Mouse (Mus musculus) stomach, embryonic 15.5 days (tissue): Measurements from ENCODE around the gene Lpin2. TPM values are rescaled to one million over a fixed set of nuclear protein-coding genes. Genes with fewer than 3 reads are reported as not detected.

Experiments used
- ATAC-seq: fragments of 200-750 bp; cut with Nextera tagmentation; 2 replicates; pipeline ENCODE4 v1.8.0; 2017; ENCODE audit warnings: low read depth, moderate number of reproducible peaks, moderate TSS enrichment; ENCODE audit not compliant: insufficient read depth, low FRiP score
- H3K27ac ChIP-seq: fragments of 300-500 bp; sonication (generic); 2 replicates; pipeline ENCODE4 v1.5.1; 2015; ENCODE audit warnings: mild to moderate bottlenecking, inconsistent platforms
- H3K27me3 ChIP-seq: fragments of 300-500 bp; sonication (generic); replicated peaks from 2 replicates; pipeline ENCODE4 v1.6.1; 2015; ENCODE audit warnings: inconsistent platforms
- H3K36me3 ChIP-seq: fragments of 300-500 bp; sonication (generic); 2 replicates; pipeline ENCODE4 v1.6.1; 2015; ENCODE audit warnings: inconsistent platforms
- H3K4me1 ChIP-seq: fragments of 300-500 bp; sonication (generic); 2 replicates; pipeline ENCODE4 v1.6.1; 2015; ENCODE audit warnings: inconsistent platforms
- H3K4me2 ChIP-seq: fragments of 300-500 bp; sonication (generic); 2 replicates; pipeline ENCODE4 v1.6.1; 2015; ENCODE audit warnings: mild to moderate bottlenecking, inconsistent platforms
- H3K4me3 ChIP-seq: fragments of 300-500 bp; sonication (generic); replicated peaks from 2 replicates; pipeline ENCODE4 v1.5.1; 2015; ENCODE audit warnings: inconsistent platforms
- H3K9ac ChIP-seq: fragments of 300-500 bp; sonication (generic); 2 replicates; pipeline ENCODE4 v1.6.1; 2015; ENCODE audit warnings: inconsistent platforms
- H3K9me3 ChIP-seq: fragments of 300-500 bp; sonication (generic); 2 replicates; pipeline ENCODE4 v1.6.1; 2016; ENCODE audit warnings: inconsistent platforms
- WGBS: fragments of 180-500 bp; shearing (Covaris S2); methylation state at CpG from one replicate; pipeline ENCODE4 v1.1.7; 2015; 5-methylcytosine and 5-hydroxymethylcytosine counted together
- polyA plus RNA-seq: library from polyadenylated mRNA; unstranded; fragments of >200 nt; fragmentation: Nextera tagmentation; extraction: Ambion mirVana; gene quantifications from 2 replicates; pipeline ENCODE4 v1.2.1, GENCODE M21; 2015

Lpin2 gene
- polyA plus RNA-seq, 1 experiment from 2014 or later: 31.5 TPM

GRCm38 (mm10) chr17:71284890-71285289 lies 102.5 kb downstream of the Lpin2 start:
- H3K4me3 ChIP-seq: no peak overlapping the region
- H3K36me3 ChIP-seq: no peaks in the 10 kb centered on the region
- 0 out of 2 replicates have a peak, but pooled peaks cover 6% of the 10 kb centered on the region for H3K4me1 ChIP-seq
- H3K4me2 ChIP-seq: no peak overlapping the region
- 24% methylated on average over 6 of the region's 6 CpGs for WGBS
- no peaks in the 10 kb centered on the region for H3K9me3 ChIP-seq
- no peaks in the 10 kb centered on the region for H3K27me3 ChIP-seq
- ATAC-seq: no peak
- no peak overlapping the region for H3K27ac ChIP-seq
- H3K9ac ChIP-seq: no peak overlapping the region

DNA sequence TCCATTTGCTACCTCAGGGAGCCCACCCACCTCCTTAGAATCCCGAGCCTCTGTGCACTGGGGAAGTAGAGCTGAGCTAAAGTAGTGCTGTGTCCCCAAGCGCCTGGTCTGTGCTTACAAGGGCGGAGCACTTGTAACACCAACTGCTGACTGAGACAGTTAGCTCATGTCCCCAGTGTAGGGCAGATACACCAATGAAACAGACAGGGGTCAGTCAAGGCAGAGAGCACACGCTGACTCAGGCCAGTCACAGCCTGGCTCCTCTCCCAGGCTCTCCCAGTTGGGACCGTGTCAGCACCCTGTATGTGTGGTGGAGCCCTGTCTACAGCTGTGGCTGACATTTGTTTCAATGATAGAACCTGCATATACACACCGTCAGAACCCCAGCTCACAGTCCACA lies 103.6 kb downstream of the Lpin2 start:
- 72% methylated on average over 6 of the region's 6 CpGs for WGBS
- H3K27ac ChIP-seq: no peak overlapping the region
- ATAC-seq: peak; percentile 54; the same call in 1 of the 2 replicates

GRCm38 (mm10) chr17:71287586-71287985 lies 105.2 kb downstream of the Lpin2 start:
- no peak overlapping the region for H3K4me3 ChIP-seq
- 0 out of 2 replicates have a peak, but pooled peaks cover 6% of the 10 kb centered on the region for H3K4me1 ChIP-seq
- no peaks in the 10 kb centered on the region for H3K9me3 ChIP-seq
- H3K4me2 ChIP-seq: no peak overlapping the region
- 91% methylated on average over 7 of the region's 7 CpGs for WGBS
- no peak overlapping the region for H3K27ac ChIP-seq
- no peaks in the 10 kb centered on the region for H3K27me3 ChIP-seq
- H3K36me3 ChIP-seq: no peaks in the 10 kb centered on the region
- H3K9ac ChIP-seq: no peak overlapping the region
- no peak for ATAC-seq

More for the DNA sequence above, 103.6 kb downstream of the Lpin2 start:
- Histone ChIP-seq H3K4me3 (no peak overlapping the region), H3K36me3 (no peaks in the 10 kb centered on the region), H3K9me3 (no peaks in the 10 kb centered on the region), H3K4me2 (no peak overlapping the region), H3K27me3 (no peaks in the 10 kb centered on the region), H3K9ac (no peak overlapping the region), H3K4me1 (0 out of 2 replicates have a peak, but pooled peaks cover 6% of the 10 kb centered on the region)

DNA sequence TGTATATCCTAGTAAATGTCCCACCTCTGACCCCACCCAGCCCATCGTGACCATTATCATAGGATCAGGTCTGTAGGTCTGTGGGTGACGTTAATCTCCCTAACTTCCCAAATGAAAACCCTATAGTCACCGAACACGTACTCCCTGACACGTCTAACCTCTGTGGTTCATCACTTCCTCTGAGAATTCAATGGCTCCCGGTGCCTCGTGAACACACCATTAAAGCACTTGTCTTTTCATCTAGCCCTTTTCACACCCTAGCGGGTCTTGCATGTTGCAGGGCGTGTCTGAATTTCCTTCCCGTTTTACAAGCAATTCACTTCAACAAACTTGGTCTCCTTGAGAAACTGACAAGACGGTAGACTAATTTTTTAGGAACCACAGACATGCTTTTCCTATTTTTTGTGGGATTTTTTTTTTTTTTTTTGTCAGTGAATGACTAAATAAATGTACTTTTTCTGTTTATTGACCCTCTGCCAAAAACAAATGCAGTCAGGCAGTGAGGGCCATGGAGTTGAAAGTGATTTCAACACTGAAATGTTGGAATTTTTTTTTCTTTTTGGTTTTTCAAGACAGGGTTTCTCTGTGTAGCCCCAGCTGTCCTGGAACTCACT lies 105.9 kb downstream of the Lpin2 start:
- no peak overlapping the region for H3K9ac ChIP-seq
- H3K4me2 ChIP-seq: no peak overlapping the region
- H3K27ac ChIP-seq: no peak overlapping the region
- H3K27me3 ChIP-seq: no peaks in the 10 kb centered on the region
- no peaks in the 10 kb centered on the region for H3K36me3 ChIP-seq
- ATAC-seq: no peak
- H3K4me3 ChIP-seq: no peak overlapping the region
- H3K9me3 ChIP-seq: no peaks in the 10 kb centered on the region
- 0 out of 2 replicates have a peak, but pooled peaks cover 6% of the 10 kb centered on the region for H3K4me1 ChIP-seq
- WGBS: 82% methylated on average over 11 of the region's 11 CpGs

DNA sequence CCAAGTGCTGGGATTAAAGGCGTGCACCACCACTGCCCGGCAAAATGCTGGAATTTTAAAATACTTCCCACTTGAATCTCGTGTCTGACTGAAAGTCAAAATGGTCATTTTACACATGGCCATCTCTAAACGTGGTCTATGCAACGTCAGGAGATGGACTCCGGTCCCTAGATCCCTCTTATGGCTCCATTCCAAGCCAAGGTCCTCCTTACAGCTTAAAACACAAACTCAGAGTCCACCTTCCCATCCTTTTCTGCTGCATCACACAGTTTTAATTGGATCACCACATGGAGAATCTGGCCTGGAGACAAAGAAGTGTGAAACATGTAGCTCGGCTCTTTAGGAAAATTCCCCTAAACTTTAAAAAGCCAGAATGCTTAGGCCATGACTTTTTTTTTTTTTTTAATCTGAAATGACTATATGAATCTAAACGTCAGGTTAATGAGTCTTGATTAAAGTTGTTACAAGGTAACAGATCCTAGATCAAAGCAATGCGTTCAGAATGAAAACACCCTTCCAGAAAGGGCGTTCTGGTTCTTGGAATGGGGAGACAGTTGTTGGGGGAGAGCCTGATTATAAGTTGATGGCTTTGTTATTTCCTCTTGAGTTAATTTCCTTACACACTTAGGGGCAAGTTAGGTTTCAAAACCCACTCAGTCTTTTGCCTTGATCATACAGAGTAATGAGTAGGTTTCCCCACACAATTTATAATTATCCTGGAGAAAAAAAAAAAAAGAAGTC lies 106.6 kb downstream of the Lpin2 start:
- Histone ChIP-seq H3K4me3 (no peak overlapping the region), H3K4me2 (no peak overlapping the region), H3K36me3 (no peaks in the 10 kb centered on the region), H3K27me3 (no peaks in the 10 kb centered on the region), H3K4me1 (0 out of 2 replicates have a peak, but pooled peaks cover 6% of the 10 kb centered on the region), H3K27ac (no peak overlapping the region), H3K9ac (no peak overlapping the region), H3K9me3 (no peaks in the 10 kb centered on the region)
- 81% methylated on average over 10 of the region's 10 CpGs for whole genome bisulfite sequencing
- ATAC-seq: no peak

GRCm38 (mm10) chr17:71289572-71290176 lies 107.3 kb downstream of the Lpin2 start:
- 64% methylated on average over 6 of the region's 6 CpGs for WGBS
- no peak overlapping the region for H3K4me3 ChIP-seq
- no peak overlapping the region for H3K4me2 ChIP-seq
- H3K36me3 ChIP-seq: no peaks in the 10 kb centered on the region
- ATAC-seq: peak; percentile 37; the same call in 1 of the 2 replicates
- H3K9ac ChIP-seq: no peak overlapping the region
- no peaks in the 10 kb centered on the region for H3K27me3 ChIP-seq
- no peak overlapping the region for H3K27ac ChIP-seq
- no peaks in the 10 kb centered on the region for H3K9me3 ChIP-seq
- 0 out of 2 replicates have a peak, but pooled peaks cover 4% of the 10 kb centered on the region for H3K4me1 ChIP-seq

DNA sequence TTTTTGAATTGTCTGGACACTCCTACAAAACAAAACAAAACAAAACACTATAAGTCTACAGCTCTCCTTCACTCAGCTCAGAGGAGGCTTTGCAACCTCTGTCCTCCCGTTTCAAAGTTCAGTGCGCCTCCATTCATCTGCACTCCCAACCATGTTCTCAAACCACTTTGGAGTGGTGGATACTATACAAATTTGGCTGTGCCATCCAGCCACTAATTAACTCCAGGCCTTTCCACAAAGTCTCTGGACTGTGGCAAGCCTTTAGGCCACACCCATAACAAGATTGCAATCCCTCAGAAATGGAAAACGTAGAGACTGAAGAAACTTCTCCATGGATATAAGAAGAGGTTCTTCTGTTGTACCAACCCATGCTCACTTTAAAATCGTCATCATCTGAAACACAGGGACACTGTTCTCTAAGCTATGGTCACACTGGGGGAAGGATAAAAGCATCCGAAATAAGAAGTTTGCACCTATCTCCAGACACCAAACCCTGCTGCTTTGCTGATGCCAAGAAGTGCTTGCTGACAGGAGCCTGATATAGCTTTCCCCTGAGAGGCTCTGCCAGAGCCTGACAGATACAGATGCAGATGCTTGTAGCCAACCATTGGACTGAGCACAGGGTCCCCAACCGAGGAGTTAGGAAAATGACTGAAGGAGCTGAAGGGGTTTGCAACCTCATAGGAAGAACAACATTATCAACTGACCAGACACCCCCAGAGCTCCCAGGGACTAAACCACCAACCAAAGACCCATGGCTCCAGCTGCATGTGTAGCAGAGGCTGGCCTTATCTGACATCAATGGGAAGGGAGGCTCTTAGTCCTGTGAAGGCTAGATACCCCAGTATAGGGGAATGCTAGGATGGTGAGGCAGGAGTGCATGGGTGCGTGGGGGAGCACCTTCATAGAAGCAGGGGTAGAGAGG lies 108.4 kb downstream of the Lpin2 start:
- no peak overlapping the region for H3K27ac ChIP-seq
- H3K9ac ChIP-seq: no peak overlapping the region
- H3K36me3 ChIP-seq: no peaks in the 10 kb centered on the region
- H3K9me3 ChIP-seq: no peaks in the 10 kb centered on the region
- WGBS: 78% methylated on average over 7 of the region's 7 CpGs
- H3K27me3 ChIP-seq: no peaks in the 10 kb centered on the region
- peak; percentile 74 for ATAC-seq
- H3K4me3 ChIP-seq: no peak overlapping the region
- no peaks in the 10 kb centered on the region for H3K4me1 ChIP-seq
- H3K4me2 ChIP-seq: no peak overlapping the region

GRCm38 (mm10) chr17:71291897-71292420 lies 109.6 kb downstream of the Lpin2 start:
- 81% methylated on average over 6 of the region's 6 CpGs for WGBS
- H3K9me3 ChIP-seq: no peaks in the 10 kb centered on the region
- H3K4me1 ChIP-seq: no peaks in the 10 kb centered on the region
- no peak overlapping the region for H3K4me2 ChIP-seq
- no peaks in the 10 kb centered on the region for H3K27me3 ChIP-seq
- ATAC-seq: no peak
- H3K4me3 ChIP-seq: no peak overlapping the region
- H3K36me3 ChIP-seq: no peaks in the 10 kb centered on the region
- H3K9ac ChIP-seq: no peak overlapping the region
- no peak overlapping the region for H3K27ac ChIP-seq

- H3K4me3 ChIP-seq: no peak overlapping the region
These were observed 110.5 kb downstream of the Lpin2 start for GRCm38 (mm10) chr17:71292897-71293296.

GRCm38 (mm10) chr17:71294570-71294969 lies 112.2 kb downstream of the Lpin2 start:
- H3K9ac ChIP-seq: no peak overlapping the region
- no peaks in the 10 kb centered on the region for H3K4me1 ChIP-seq
- no peaks in the 10 kb centered on the region for H3K36me3 ChIP-seq
- WGBS: 63% methylated on average over 3 of the region's 3 CpGs
- no peaks in the 10 kb centered on the region for H3K27me3 ChIP-seq
- no peak overlapping the region for H3K27ac ChIP-seq
- no peak for ATAC-seq
- no peaks in the 10 kb centered on the region for H3K9me3 ChIP-seq
- no peak overlapping the region for H3K4me2 ChIP-seq
- no peak overlapping the region for H3K4me3 ChIP-seq

More at GRCm38 (mm10) chr17:71292897-71293296, 110.5 kb downstream of the Lpin2 start:
- no peak for ATAC-seq
- Histone ChIP-seq H3K9me3 (no peaks in the 10 kb centered on the region), H3K27ac (no peak overlapping the region), H3K27me3 (no peaks in the 10 kb centered on the region), H3K4me1 (no peaks in the 10 kb centered on the region), H3K4me2 (no peak overlapping the region), H3K36me3 (no peaks in the 10 kb centered on the region), H3K9ac (no peak overlapping the region)
- WGBS: 65% methylated on average over 4 of the region's 4 CpGs
